Mouse (Mus musculus): ENCODE results near the gene Notch2. TPM values are rescaled to one million over a fixed set of nuclear protein-coding genes. Genes with fewer than 3 reads are reported as not detected.

Notch2 gene
- polyA plus RNA-seq, 1 experiment from 2014 or later: 8.2 TPM

DNA sequence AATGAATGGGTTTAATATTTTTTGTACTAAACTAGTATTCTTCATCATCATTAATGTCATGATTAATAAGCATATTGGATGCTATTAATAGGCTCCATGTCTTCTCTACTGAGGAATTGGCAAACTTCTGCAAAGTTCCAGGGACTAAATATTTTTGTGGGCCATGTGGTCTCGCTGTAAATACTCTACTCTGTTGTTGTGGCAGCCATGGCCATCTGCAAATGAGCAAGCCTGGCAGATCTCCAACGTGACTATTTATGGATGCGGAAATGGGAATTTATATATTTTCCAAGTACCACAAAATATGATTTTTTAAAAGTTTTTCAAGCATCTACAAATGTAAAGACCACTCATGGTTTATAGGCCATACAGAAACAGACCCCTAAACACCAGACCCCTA, 54.1 kb downstream of the Notch2 start:
- 82% methylated on average over 3 of the region's 3 CpGs for WGBS
- H3K9ac ChIP-seq (replicated peaks; ENCODE audit: low read depth, low read length): no peak overlapping the region
- no peaks in the 10 kb centered on the region for H3K27me3 ChIP-seq (ENCODE audit: control insufficient read depth, insufficient read depth, low read length)
- H3K36me3 ChIP-seq (ENCODE audit: control insufficient read depth, insufficient read depth, low read length): no peaks in the 10 kb centered on the region; the same call in 1 of the 2 replicates
- ATAC-seq (ENCODE audit: low read depth): no peak
- no peak overlapping the region for H3K4me3 ChIP-seq (ENCODE audit: low read depth, low read length)
- no peak overlapping the region for H3K4me2 ChIP-seq (ENCODE audit: low read depth, low read length)
- H3K9me3 ChIP-seq (ENCODE audit: control insufficient read depth, low read length): no peaks in the 10 kb centered on the region
- peaks cover 23% of the 10 kb centered on the region for H3K4me1 ChIP-seq (ENCODE audit: control insufficient read depth, insufficient read depth, low read length)
- no peak overlapping the region for H3K27ac ChIP-seq (ENCODE audit: low read depth, low read length)

GRCm38 (mm10) chr3:98067852-98068491, 54.6 kb downstream of the Notch2 start:
- ATAC-seq (ENCODE audit: low read depth): no peak
- Histone ChIP-seq H3K4me2 (ENCODE audit: low read depth, low read length) (no peak overlapping the region), H3K9me3 (ENCODE audit: control insufficient read depth, low read length) (no peaks in the 10 kb centered on the region), H3K36me3 (ENCODE audit: control insufficient read depth, insufficient read depth, low read length) (no peaks in the 10 kb centered on the region; the same call in 1 of the 2 replicates), H3K4me3 (ENCODE audit: low read depth, low read length) (no peak overlapping the region), H3K4me1 (ENCODE audit: control insufficient read depth, insufficient read depth, low read length) (peaks cover 18% of the 10 kb centered on the region), H3K27ac (ENCODE audit: low read depth, low read length) (no peak overlapping the region), H3K27me3 (ENCODE audit: control insufficient read depth, insufficient read depth, low read length) (no peaks in the 10 kb centered on the region), H3K9ac (replicated peaks; ENCODE audit: low read depth, low read length) (no peak overlapping the region)
- WGBS: 77% methylated on average over 12 of the region's 12 CpGs

- 83% methylated on average over 7 of the region's 7 CpGs for WGBS
- H3K9me3 ChIP-seq (ENCODE audit: control insufficient read depth, low read length): no peaks in the 10 kb centered on the region
- ATAC-seq (ENCODE audit: low read depth): no peak
- H3K4me3 ChIP-seq (ENCODE audit: low read depth, low read length): no peak overlapping the region
- H3K4me2 ChIP-seq (ENCODE audit: low read depth, low read length): no peak overlapping the region
- no peaks in the 10 kb centered on the region; the same call in 1 of the 2 replicates for H3K36me3 ChIP-seq (ENCODE audit: control insufficient read depth, insufficient read depth, low read length)
- peaks cover 6% of the 10 kb centered on the region for H3K4me1 ChIP-seq (ENCODE audit: control insufficient read depth, insufficient read depth, low read length)
- H3K27me3 ChIP-seq (ENCODE audit: control insufficient read depth, insufficient read depth, low read length): no peaks in the 10 kb centered on the region
- no peak overlapping the region for H3K9ac ChIP-seq (replicated peaks; ENCODE audit: low read depth, low read length)
- H3K27ac ChIP-seq (ENCODE audit: low read depth, low read length): no peak overlapping the region
Measured at GRCm38 (mm10) chr3:98069161-98069560, 55.8 kb downstream of the Notch2 start.

- no peak for ATAC-seq (ENCODE audit: low read depth)
Measured at GRCm38 (mm10) chr3:98069856-98070255, 56.5 kb downstream of the Notch2 start.

GRCm38 (mm10) chr3:98072570-98072969, 59.2 kb downstream of the Notch2 start:
- Histone ChIP-seq H3K4me2 (ENCODE audit: low read depth, low read length) (no peak overlapping the region), H3K9me3 (ENCODE audit: control insufficient read depth, low read length) (no peaks in the 10 kb centered on the region), H3K4me3 (ENCODE audit: low read depth, low read length) (no peak overlapping the region), H3K9ac (replicated peaks; ENCODE audit: low read depth, low read length) (no peak overlapping the region), H3K27ac (ENCODE audit: low read depth, low read length) (no peak overlapping the region), H3K27me3 (ENCODE audit: control insufficient read depth, insufficient read depth, low read length) (no peaks in the 10 kb centered on the region), H3K4me1 (ENCODE audit: control insufficient read depth, insufficient read depth, low read length) (peaks cover 9% of the 10 kb centered on the region; the same call in 1 of the 2 replicates), H3K36me3 (ENCODE audit: control insufficient read depth, insufficient read depth, low read length) (no peaks in the 10 kb centered on the region; the same call in 1 of the 2 replicates)
- ATAC-seq (ENCODE audit: low read depth): no peak
- 94% methylated on average over 8 of the region's 8 CpGs for WGBS

More at GRCm38 (mm10) chr3:98069856-98070255, 56.5 kb downstream of the Notch2 start:
- Histone ChIP-seq H3K4me3 (ENCODE audit: low read depth, low read length) (no peak overlapping the region), H3K36me3 (ENCODE audit: control insufficient read depth, insufficient read depth, low read length) (no peaks in the 10 kb centered on the region; the same call in 1 of the 2 replicates), H3K9me3 (ENCODE audit: control insufficient read depth, low read length) (no peaks in the 10 kb centered on the region), H3K9ac (replicated peaks; ENCODE audit: low read depth, low read length) (no peak overlapping the region), H3K27me3 (ENCODE audit: control insufficient read depth, insufficient read depth, low read length) (no peaks in the 10 kb centered on the region), H3K4me2 (ENCODE audit: low read depth, low read length) (no peak overlapping the region), H3K4me1 (ENCODE audit: control insufficient read depth, insufficient read depth, low read length) (peaks cover 4% of the 10 kb centered on the region), H3K27ac (ENCODE audit: low read depth, low read length) (no peak overlapping the region)
- WGBS: 89% methylated on average over 3 of the region's 3 CpGs

DNA sequence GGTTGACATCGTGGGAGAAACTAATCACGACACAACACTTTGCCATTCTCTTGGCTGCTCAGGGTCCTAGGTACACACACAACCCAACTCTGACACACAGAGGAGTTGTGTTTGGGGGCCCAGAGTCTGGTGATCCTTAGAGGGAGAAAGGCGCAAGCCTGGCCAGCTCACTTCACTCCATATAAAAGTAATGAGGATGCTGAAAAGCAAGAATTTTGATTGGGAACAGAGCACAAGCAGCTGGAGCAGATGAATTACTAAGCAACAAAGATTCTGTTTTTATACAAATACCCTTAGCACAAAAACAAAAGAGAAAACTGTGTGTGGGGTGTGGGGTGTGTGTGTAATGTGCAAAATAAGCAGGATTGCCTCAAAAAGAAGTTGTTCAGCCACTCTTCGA, 60.2 kb downstream of the Notch2 start:
- no peak overlapping the region for H3K4me2 ChIP-seq (ENCODE audit: low read depth, low read length)
- no peaks in the 10 kb centered on the region; the same call in 1 of the 2 replicates for H3K36me3 ChIP-seq (ENCODE audit: control insufficient read depth, insufficient read depth, low read length)
- H3K9ac ChIP-seq (replicated peaks; ENCODE audit: low read depth, low read length): no peak overlapping the region
- no peaks in the 10 kb centered on the region for H3K27me3 ChIP-seq (ENCODE audit: control insufficient read depth, insufficient read depth, low read length)
- ATAC-seq (ENCODE audit: low read depth): no peak
- H3K9me3 ChIP-seq (ENCODE audit: control insufficient read depth, low read length): no peaks in the 10 kb centered on the region
- H3K4me1 ChIP-seq (ENCODE audit: control insufficient read depth, insufficient read depth, low read length): peaks cover 9% of the 10 kb centered on the region; the same call in 1 of the 2 replicates
- WGBS: 87% methylated on average over 4 of the region's 4 CpGs
- no peak overlapping the region for H3K4me3 ChIP-seq (ENCODE audit: low read depth, low read length)
- H3K27ac ChIP-seq (ENCODE audit: low read depth, low read length): no peak overlapping the region

DNA sequence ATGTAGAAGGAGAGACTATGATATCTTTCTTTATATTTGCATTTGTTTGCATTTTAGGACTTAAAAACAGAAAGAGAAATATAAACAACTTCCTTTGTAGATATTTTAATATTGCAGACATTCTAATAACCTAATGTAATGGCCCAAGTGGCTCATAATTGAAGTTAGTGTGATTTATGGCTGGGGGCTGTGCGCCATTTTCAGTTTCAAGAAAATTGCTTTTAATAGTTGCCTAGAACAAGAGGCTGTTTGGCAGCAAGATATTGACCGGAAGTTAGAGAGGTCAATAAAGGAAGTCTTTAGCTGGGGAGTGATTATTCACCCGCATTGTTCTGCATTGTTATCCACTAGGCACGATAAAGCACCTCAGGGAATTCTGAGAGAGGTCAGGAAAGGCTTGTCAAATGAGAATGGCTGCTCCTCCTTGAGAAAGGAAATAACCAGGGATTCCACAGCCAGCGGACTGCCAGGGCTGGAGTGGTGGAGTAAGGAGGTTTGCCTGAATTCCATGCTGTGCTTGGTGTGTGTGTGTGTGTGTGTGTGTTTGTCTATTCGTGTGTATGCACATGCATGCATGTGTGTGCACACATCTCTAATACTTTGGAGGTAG, 61.4 kb downstream of the Notch2 start:
- WGBS: 30% methylated on average over 6 of the region's 6 CpGs
- H3K36me3 ChIP-seq (ENCODE audit: control insufficient read depth, insufficient read depth, low read length): no peaks in the 10 kb centered on the region; the same call in 1 of the 2 replicates
- no peak overlapping the region for H3K4me2 ChIP-seq (ENCODE audit: low read depth, low read length)
- no peaks in the 10 kb centered on the region for H3K9me3 ChIP-seq (ENCODE audit: control insufficient read depth, low read length)
- H3K9ac ChIP-seq (replicated peaks; ENCODE audit: low read depth, low read length): no peak overlapping the region
- no peak overlapping the region for H3K4me3 ChIP-seq (ENCODE audit: low read depth, low read length)
- no peaks in the 10 kb centered on the region for H3K27me3 ChIP-seq (ENCODE audit: control insufficient read depth, insufficient read depth, low read length)
- H3K4me1 ChIP-seq (ENCODE audit: control insufficient read depth, insufficient read depth, low read length): peaks cover 9% of the 10 kb centered on the region; the same call in 1 of the 2 replicates
- peak overlapping the region; percentile 52; the same call in 1 of the 2 replicates for H3K27ac ChIP-seq (ENCODE audit: low read depth, low read length)
- ATAC-seq (ENCODE audit: low read depth): peak; percentile 38; the same call in 1 of the 2 replicates

DNA sequence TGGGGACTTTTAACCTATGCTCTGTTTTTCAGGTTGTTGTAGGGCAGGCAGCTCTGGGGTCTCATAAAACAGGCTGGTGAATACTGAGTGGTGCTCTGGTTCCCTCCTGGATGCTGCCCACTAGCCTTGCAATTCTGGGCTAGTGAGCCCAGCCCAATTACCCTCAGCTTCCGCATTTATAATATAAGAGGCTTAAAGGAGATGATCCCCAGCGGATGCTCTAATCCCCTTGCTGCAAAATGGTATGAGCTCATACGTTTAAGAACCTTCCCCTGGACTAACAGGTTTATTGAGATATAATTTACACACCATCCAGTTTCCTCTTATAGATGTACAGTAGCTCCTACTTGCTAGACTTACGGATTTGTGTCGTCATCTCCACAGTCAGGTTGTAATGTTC, 64.5 kb downstream of the Notch2 start:
- WGBS: 84% methylated on average over 5 of the region's 5 CpGs
- no peak overlapping the region for H3K9ac ChIP-seq (replicated peaks; ENCODE audit: low read depth, low read length)

DNA sequence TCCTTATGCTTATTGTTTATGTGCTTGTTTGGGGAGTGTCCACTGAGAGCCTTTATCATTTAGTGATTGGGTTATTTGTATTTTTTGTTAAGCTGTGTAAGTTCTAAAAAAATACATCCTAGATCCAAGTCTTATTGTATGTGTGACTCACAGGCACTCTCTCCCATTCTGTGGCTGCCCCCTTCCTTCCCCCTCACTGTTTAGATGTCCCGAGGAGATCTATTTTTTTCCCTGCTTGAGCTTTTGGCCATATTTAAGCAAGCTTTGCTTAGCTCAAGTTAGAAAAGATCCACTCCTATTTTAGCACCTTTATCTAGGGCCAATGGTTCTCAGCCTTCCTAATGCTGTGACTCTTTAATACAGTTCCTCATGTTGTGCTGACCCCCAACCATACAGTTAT, 65.5 kb downstream of the Notch2 start:
- WGBS: 76% methylated on average over 1 of the region's 1 CpGs
- ATAC-seq (ENCODE audit: low read depth): no peak
- peaks cover 9% of the 10 kb centered on the region; the same call in 1 of the 2 replicates for H3K4me1 ChIP-seq (ENCODE audit: control insufficient read depth, insufficient read depth, low read length)
- no peaks in the 10 kb centered on the region for H3K27me3 ChIP-seq (ENCODE audit: control insufficient read depth, insufficient read depth, low read length)
- H3K27ac ChIP-seq (ENCODE audit: low read depth, low read length): no peak overlapping the region
- no peak overlapping the region for H3K4me2 ChIP-seq (ENCODE audit: low read depth, low read length)
- no peak overlapping the region for H3K4me3 ChIP-seq (ENCODE audit: low read depth, low read length)
- no peak overlapping the region for H3K9ac ChIP-seq (replicated peaks; ENCODE audit: low read depth, low read length)
- H3K36me3 ChIP-seq (ENCODE audit: control insufficient read depth, insufficient read depth, low read length): no peaks in the 10 kb centered on the region
- no peaks in the 10 kb centered on the region for H3K9me3 ChIP-seq (ENCODE audit: control insufficient read depth, low read length)

More for the DNA sequence above, 64.5 kb downstream of the Notch2 start:
- H3K4me2 ChIP-seq (ENCODE audit: low read depth, low read length): no peak overlapping the region
- no peak overlapping the region for H3K27ac ChIP-seq (ENCODE audit: low read depth, low read length)
- ATAC-seq (ENCODE audit: low read depth): no peak
- peaks cover 9% of the 10 kb centered on the region; the same call in 1 of the 2 replicates for H3K4me1 ChIP-seq (ENCODE audit: control insufficient read depth, insufficient read depth, low read length)
- no peaks in the 10 kb centered on the region for H3K9me3 ChIP-seq (ENCODE audit: control insufficient read depth, low read length)
- H3K4me3 ChIP-seq (ENCODE audit: low read depth, low read length): no peak overlapping the region
- H3K36me3 ChIP-seq (ENCODE audit: control insufficient read depth, insufficient read depth, low read length): no peaks in the 10 kb centered on the region
- H3K27me3 ChIP-seq (ENCODE audit: control insufficient read depth, insufficient read depth, low read length): no peaks in the 10 kb centered on the region

All from neural tube, embryonic 14.5 days (tissue).